Mouse (Mus musculus) brain, embryonic 18.5 days (tissue): ENCODE results near the gene Itpkb.
"Not testable (repeated sequence)": the region's sequence is repeated elsewhere in the genome, so short reads cannot be mapped to it uniquely, and the experiment has no call there.

ENCODE experiments used
- DNase-seq: peaks from one replicate; pipeline ENCODE4 v3.0.0-alpha.2; 2012; ENCODE audit warnings: low read depth, low spot score

Gene Itpkb

DNA sequence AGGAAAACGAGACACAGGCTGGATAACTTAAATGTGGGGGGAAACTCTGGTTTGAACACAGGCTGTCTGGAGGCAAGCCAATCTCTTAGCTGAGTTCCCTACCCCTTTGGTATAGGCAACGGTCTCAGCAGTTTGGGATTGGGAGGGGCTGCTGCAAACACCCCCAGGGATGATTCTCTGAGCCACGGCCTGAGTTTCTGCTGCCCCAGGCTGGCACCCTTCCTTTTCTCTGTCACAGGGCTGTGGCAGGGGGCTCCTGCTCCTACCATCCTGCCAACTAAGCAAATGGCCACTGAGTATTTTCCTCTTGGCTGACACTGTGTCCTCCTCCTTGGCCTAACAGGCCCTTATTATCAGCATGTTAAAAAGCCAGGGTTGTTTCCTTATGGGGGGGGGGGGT is 37.3 kb downstream of the Itpkb start:
- no peak for DNase-seq

DNA sequence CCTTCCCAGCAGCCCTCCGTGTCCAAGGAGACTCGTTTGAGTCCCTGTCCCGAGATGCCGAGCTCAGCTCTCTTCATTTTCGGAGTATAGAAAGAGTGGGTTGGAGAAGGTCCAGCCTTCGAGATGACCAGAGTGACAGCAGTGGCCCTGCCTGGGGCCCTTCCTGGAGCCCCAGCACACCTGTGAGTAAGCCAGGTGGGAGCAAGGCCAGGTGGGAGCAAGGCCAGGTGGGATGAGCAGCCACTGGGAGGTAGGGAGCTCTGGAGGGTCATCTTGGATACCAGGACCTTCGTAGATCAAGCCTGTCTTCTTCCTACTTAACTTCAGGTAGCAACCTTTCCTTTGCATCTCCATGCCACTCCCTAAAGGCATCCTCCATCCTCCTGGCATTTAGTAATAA is 37.8 kb downstream of the Itpkb start:
- DNase-seq: no peak

- DNase-seq: no peak
Measured at GRCm38 (mm10) chr1:180368646-180369045, 38.4 kb downstream of the Itpkb start.

- no peak for DNase-seq
Measured at GRCm38 (mm10) chr1:180370858-180371652, 40.8 kb downstream of the Itpkb start.

DNA sequence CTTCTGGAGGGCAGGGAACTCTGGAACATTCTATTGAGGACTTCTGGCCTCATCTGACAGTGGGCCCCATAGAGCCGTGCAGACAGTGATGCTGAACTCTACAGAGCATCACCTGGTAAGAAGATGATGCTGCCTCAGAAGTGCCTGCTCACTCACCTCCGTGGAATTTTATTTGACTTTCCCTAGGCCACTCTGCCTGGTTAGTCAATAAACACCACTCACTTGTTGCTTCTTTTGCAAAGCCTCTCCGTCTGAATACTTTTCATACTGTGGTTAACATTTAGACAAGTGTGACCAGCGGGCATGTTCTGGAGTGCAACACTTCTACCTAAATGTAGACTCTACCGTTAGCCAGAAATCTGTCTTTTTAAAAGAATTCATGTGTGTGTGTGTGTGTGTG is 42.0 kb downstream of the Itpkb start:
- DNase-seq: not testable (repeated sequence)

- DNase-seq: no peak
Measured at GRCm38 (mm10) chr1:180376598-180376997, 46.3 kb downstream of the Itpkb start.

DNA sequence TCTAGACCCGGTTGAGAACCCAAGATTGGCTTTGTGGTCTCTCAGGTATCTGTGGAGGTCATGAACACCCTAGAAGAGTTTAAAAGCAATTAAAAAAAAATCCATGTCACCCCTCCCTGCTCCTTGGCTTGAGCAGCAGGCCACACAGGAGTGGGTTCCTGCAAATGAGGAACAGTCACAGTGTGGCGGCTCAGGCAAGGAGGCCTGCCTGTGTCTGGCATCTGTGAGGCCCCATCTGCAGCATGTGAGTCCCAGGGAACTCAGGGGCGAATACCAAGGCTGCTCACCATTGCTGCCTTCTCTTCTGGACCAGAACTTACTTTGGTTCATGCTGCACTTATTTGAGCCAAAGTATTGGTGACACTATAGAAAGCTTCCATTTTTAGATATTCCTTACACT is 49.3 kb downstream of the Itpkb start:
- DNase-seq: no peak

DNA sequence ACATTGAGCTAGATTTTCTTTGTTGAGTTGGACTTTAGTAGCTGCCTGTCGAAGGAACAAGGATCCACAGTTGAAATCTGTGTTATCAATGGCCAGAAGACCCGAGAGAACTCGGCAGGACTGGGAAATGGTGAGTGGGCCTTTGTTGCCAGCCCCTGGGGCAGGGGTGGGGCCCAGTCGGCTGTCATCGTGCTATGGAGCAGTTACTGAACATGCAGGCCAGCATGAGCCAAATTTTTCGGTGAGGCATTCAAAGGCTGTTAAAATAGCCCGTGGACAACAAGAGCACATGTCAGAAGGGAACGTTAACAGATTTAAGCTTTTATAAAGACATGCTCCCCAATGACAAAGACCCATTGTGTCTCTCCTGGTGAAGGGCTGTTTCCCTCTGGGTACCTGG is 52.1 kb downstream of the Itpkb start:
- DNase-seq: no peak

DNA sequence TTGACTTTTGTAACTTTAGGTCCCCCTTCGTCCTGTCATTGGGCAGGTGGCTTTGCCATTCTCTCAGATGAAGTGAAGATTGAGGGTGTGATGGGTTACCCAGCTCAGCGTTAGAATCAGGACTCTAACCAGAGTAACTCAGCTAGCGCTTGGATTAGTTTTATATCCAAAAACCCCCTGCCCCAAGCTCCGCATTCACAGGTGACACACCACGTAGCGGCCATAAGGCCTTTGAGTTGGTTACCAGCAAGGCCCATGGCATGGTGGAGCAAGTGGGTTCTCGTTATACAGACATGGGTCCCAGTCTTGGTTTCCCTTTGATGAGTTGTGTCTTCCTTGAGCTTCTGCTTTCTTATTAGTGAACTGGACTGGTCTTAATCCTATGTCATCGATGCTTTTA is 53.6 kb downstream of the Itpkb start:
- DNase-seq: no peak

GRCm38 (mm10) chr1:180384486-180384885 is 54.2 kb downstream of the Itpkb start:
- no peak for DNase-seq

DNA sequence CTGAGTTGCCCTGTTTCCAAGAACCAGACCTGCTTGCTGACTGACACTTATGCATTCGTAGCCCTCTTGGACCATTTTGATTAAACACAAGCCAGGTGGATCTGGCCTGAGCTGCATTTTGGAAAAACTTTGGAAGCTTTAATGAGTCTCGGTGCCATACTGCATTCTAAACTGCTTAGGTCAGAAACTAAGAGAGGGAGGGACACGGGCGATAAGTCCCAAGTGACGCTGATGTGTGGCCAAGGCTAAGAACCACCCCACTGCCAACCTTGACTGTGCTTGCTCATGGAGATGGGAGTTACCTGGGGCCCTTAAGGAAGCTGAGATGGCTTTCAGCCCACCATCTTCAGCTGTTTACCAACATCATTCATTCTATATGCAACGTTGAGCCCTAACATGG is 55.0 kb downstream of the Itpkb start:
- DNase-seq: no peak

DNA sequence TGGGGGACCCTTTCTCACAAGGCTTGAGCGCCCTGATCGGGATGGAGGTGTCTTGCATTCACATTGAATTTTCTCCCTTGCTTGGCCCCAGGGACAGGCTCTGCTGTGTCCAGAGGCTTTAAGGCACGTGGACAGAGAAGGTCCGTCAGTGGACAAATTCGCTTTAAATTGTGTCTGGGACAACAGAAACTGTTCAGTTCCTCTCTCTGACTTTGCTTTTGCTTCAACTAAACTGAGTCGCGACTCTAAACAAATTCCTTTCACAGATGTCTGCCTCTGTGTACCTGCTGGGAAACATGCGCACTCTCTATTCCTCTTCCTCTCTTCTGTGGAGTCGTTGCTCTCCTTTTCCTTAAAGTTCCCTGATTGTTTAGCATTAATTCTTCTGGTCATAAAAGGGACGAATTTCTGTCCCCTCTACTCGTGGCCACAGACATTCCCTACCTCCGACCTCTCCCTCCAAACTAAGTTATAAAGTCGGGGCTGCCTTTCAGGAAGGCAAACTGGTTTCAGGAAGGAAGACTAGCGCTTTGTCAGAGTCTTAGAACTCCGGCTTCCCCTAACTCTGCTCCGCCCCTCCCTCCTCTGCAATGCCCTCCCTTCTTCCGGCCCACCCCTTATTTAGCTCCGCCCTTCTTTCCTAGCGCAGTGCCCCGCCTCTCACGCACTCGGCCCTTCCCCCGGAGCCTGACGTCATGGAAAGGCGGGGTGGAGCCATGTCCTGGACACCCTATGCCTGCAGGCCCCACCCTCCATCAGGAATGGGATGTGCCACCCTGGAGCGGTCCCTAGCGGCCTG is 56.9 kb downstream of the Itpkb start:
- DNase-seq: peak; percentile 93

GRCm38 (mm10) chr1:180387750-180388480 is 57.6 kb downstream of the Itpkb start:
- no peak for DNase-seq

DNA sequence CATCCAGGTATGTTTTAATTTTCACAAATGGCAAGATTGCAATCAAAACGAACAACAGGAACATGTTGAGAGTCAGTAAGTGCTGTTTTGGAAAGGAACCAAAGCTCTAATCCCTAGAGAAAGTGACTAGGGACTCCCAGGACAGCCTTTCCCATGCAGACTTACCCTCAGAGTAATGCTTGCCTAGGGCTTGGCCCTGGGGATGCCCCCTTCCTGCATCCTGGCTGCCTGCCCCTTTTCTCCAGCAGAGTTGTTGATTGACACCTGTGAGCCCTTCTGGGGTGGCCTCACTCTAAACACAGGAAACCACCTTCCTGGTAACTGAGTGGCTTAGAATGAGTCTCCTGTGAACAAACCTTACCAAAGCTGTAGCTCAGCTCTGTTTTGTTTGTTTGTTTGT is 58.2 kb downstream of the Itpkb start:
- no peak for DNase-seq

DNA sequence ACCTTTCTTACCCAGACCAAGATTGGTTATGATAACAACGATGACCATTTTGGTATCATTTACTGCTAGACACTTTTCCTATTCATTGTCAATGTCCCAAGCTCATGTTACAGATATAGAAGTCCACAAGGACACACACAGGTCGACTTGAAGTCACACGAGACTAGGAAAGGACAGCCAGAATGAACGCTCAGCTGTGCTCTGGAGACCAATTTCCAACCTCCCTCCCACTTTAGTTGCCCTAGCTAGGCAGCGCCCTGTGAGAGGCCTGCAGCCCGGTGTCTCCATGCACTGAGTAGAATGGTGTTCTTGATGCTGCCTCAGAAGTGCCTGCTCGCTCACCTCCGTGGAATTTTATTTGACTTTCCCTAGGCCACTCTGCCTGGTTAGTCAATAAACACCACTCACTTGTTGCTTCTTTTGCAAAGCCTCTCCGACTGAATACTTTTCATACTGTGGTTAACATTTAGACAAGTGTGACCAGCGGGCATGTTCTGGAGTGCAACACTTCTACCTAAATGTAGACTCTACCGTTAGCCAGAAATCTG is 59.0 kb downstream of the Itpkb start:
- not testable (repeated sequence) for DNase-seq

GRCm38 (mm10) chr1:180390321-180390731 is 60.0 kb downstream of the Itpkb start:
- no peak for DNase-seq

GRCm38 (mm10) chr1:180390746-180391574 is 60.7 kb downstream of the Itpkb start:
- DNase-seq: no peak

DNA sequence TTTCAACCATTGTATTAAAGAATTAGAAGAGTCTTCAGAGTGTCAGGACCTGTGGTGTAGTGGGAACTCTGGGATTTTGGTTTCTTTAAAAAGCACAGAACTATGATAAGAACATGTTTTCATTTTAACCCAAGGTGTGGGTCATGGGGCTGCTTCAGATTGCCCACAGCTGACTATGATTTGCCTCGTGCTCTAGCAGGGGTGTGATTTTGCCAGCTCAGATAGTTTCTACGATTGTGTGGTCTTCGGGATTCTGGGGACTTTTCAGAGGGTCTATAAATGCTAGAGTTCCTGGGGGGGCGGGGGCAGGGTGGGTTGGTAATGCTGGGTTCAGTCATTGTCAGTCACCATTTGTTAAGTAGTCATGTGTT is 61.3 kb downstream of the Itpkb start:
- no peak for DNase-seq

- DNase-seq: no peak
Measured at GRCm38 (mm10) chr1:180392137-180392798, 62.0 kb downstream of the Itpkb start.

- no peak for DNase-seq
Measured at GRCm38 (mm10) chr1:180393017-180393797, 62.9 kb downstream of the Itpkb start.
